Mouse (Mus musculus) embryonic fibroblast, embryonic 13.5 days (primary cell): ENCODE results near the gene Adgra1.

Source experiments
- CTCF ChIP-seq: IDR thresholded peaks from 2 replicates; pipeline ENCODE4 v1.5.1; 2011; ENCODE audit warnings: mild to moderate bottlenecking, control low read depth, low read length, moderate library complexity, borderline replicate concordance; ENCODE audit not compliant: insufficient read depth
- POLR2A ChIP-seq: IDR thresholded peaks from 2 replicates; pipeline ENCODE4 v1.6.1; 2011; ENCODE audit warnings: low read depth, mild to moderate bottlenecking, control low read depth, low read length, moderate library complexity

DNA sequence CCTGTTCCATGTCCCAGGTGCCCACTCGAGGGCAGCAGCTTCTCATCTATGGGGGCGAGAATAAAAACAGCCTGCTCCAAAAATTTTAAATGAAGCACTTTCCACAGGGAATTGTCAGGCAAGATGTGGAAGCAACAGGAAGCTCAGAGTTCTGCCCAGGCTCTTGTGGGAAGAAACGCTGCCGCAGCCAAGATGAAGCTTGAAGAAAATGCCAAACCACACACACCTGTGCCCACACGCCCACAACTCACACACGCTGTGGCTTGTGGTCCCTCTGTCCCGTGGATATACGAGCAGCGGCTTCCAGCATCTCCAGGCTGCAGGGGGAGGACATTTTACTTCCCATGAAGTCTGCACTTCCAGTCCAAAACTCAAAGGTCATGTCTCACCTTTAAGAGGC, 42.4 kb upstream of the Adgra1 start:
- TF ChIP-seq POLR2A (no peak), CTCF (no peak)
